Mouse (Mus musculus): ENCODE measurements around the gene Rhbdl1. TPM values are rescaled to one million over a fixed set of nuclear protein-coding genes. Genes with fewer than 3 reads are reported as not detected.

Rhbdl1 gene
- polyA plus RNA-seq, 1 experiment from 2014 or later = 73.4 TPM

DNA sequence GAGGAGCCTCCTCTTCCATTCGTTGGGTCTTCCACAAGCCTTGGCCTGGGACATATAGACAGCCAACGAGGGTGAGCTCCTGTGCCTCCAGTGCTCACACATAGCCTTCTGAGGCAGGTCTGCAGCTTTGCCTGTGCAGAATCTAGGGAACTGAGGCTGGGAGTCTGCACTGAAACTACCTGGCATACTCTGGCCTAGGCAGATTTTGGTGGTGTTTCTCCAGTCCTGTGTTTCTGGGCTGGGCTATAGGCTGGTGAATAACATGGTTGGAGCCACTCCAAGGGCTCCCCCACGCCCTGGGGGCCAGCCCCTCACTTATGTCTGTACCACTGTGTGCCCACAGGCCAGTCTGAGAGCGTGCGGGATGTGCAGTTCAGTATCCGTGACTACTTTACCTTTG lies 11.8 kb downstream of the Rhbdl1 start:
- peaks cover 45% of the 10 kb centered on the region for H3K4me1 ChIP-seq (ENCODE audit: control insufficient read depth, insufficient read depth, low read depth, low read length)
- H3K9ac ChIP-seq (ENCODE audit: low read depth, low read length) = no peak overlapping the region
- H3K4me3 ChIP-seq (ENCODE audit: low read length) = no peak overlapping the region
- H3K36me3 ChIP-seq (ENCODE audit: control insufficient read depth, insufficient read depth, low read length) = peaks cover 10% of the 10 kb centered on the region
- H3K27ac ChIP-seq (ENCODE audit: low read depth, low read length) = no peak overlapping the region
- no peaks in the 10 kb centered on the region for H3K9me3 ChIP-seq (ENCODE audit: control insufficient read depth, low read length)
- no peak for ATAC-seq
- H3K4me2 ChIP-seq (ENCODE audit: low read length) = no peak overlapping the region
- no peaks in the 10 kb centered on the region for H3K27me3 ChIP-seq (replicated peaks; ENCODE audit: control insufficient read depth, insufficient read depth, low read length)
- WGBS = 88% methylated on average over 6 of the region's 6 CpGs

DNA sequence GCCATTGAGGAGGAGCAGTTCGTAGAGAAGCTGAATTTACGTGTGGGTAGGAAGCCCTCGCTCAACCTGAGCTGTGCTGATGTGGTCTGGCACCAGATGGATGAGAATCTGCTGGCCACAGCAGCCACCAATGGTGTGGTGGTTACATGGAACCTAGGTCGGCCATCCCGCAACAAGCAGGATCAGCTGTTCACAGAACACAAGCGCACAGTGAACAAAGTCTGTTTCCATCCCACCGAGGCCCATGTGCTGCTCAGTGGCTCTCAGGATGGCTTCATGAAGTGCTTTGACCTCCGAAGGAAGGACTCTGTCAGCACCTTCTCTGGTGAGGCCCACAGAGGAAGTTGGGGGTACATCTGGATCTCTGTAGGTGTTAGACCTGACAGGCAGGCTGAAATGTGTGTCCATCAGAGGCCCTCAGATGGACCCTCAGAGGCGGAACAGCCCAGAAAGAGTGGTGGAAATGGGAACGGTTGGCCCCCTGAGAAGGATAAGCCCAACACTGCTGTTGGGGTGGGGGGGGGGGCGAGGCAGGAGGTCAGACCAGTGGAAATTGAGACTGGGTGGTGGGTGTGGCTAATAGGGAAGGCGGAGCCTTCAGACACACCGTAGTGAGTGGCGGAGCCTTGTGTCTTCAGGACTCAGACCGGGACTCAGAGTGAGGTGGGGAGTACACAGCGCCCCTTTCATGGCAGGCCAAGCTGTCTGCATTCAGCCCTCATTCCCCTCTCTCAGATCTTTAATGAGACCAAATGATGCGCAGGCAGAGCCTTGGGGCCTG lies 12.5 kb downstream of the Rhbdl1 start:
- H3K4me2 ChIP-seq (ENCODE audit: low read length) = peak overlapping the region; percentile 99
- WGBS = 78% methylated on average over 16 of the region's 17 CpGs
- H3K9ac ChIP-seq (ENCODE audit: low read depth, low read length) = peak overlapping the region; percentile 77; the same call in 1 of the 2 replicates
- peaks cover 38% of the 10 kb centered on the region for H3K4me1 ChIP-seq (ENCODE audit: control insufficient read depth, insufficient read depth, low read depth, low read length)
- peak overlapping the region; percentile 73 for H3K4me3 ChIP-seq (ENCODE audit: low read length)
- H3K27ac ChIP-seq (ENCODE audit: low read depth, low read length) = no peak overlapping the region
- peaks cover 13% of the 10 kb centered on the region for H3K36me3 ChIP-seq (ENCODE audit: control insufficient read depth, insufficient read depth, low read length)
- H3K9me3 ChIP-seq (ENCODE audit: control insufficient read depth, low read length) = no peaks in the 10 kb centered on the region
- H3K27me3 ChIP-seq (replicated peaks; ENCODE audit: control insufficient read depth, insufficient read depth, low read length) = no peaks in the 10 kb centered on the region
- no peak for ATAC-seq

DNA sequence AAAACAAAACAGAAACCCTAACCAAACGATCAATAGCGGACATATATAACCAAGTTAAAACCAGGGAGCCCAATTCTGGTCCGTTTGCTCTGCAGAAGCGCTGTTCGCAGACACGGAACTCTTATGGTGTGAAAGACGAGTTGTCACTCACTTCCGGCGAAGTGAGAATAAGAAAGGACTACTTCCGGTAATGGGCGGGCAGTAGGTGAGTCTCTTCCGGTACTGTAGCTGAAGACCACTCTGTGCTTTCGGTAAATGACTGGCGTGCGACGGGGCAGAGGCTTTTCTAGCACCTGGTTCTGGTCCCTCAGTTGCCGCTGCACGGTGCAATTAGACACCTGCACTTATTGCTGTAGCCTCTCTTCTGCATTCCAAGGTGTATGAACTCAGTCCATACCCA lies 13.6 kb downstream of the Rhbdl1 start, which contains the start of gene Wdr24:
Wdr24 (plus strand) TSS at position 176 of the 400 bp plus-strand sequence.
- Histone ChIP-seq H3K27ac (ENCODE audit: low read depth, low read length) (peak within 1 kb of the TSS; percentile 73), H3K4me1 (ENCODE audit: control insufficient read depth, insufficient read depth, low read depth, low read length) (peaks cover 35% of the 10 kb centered on the region), H3K4me2 (ENCODE audit: low read length) (peak within 1 kb of the TSS; percentile 99), H3K36me3 (ENCODE audit: control insufficient read depth, insufficient read depth, low read length) (peaks cover 18% of the 10 kb centered on the region), H3K9me3 (ENCODE audit: control insufficient read depth, low read length) (no peaks in the 10 kb centered on the region), H3K9ac (ENCODE audit: low read depth, low read length) (peak within 1 kb of the TSS; percentile 77), H3K27me3 (replicated peaks; ENCODE audit: control insufficient read depth, insufficient read depth, low read length) (peaks cover 2% of the 10 kb centered on the region; the same call in 1 of the 2 replicates), H3K4me3 (ENCODE audit: low read length) (peak within 1 kb of the TSS; percentile 73)
- ATAC-seq = peak; percentile 81
- 1% methylated on average over 18 of the region's 18 CpGs for WGBS

DNA sequence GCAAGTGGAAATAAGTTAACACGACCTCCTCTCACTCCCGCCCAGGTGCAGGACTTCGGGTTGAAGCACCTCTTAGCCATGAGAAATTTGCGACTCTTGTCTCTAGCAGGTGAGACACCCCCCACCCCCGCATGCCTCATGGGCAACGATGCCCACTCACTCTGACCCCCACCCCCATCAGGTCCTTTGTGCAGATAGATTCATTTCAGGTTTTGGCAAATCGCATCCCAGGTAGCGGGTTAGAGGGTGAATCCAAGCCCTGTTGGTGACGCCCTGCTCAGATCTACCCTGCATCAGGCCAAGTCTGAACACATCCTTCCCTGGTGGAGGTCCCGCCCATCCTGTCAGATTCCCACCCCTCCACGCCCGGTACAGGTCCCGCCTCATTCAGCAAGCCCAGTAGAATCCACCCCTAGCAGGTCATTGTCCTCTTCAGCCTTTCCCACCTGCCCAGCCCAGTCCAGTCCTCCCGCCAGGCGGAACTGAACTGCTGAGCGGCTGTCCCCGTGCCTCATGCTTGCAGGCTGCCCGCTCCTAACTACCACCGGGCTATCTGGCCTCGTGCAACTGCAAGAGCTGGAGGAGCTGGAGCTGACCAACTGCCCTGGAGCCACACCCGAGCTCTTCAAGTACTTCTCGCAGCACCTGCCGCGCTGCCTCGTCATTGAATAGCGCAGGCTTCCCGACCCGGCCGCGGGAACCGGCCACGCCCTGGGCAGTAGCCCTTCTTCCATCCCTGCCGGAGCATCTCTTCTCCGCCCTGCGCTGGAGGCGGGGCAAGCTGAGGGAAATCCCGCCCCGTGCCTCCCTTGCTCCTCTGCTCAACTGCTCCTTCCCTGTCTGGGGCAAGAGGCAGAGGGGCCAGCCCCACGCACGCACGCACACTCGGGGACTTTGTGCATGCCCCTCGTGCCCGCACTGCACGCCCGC lies 18.0 kb downstream of the Rhbdl1 start:
- no peaks in the 10 kb centered on the region for H3K9me3 ChIP-seq (ENCODE audit: control insufficient read depth, low read length)
- H3K9ac ChIP-seq (ENCODE audit: low read depth, low read length) = no peak overlapping the region; the same call in 1 of the 2 replicates
- ATAC-seq = no peak
- H3K27me3 ChIP-seq (replicated peaks; ENCODE audit: control insufficient read depth, insufficient read depth, low read length) = peaks cover 2% of the 10 kb centered on the region; the same call in 1 of the 2 replicates
- H3K4me1 ChIP-seq (ENCODE audit: control insufficient read depth, insufficient read depth, low read depth, low read length) = peaks cover 7% of the 10 kb centered on the region
- 9% methylated on average over 46 of the region's 46 CpGs for WGBS
- H3K4me3 ChIP-seq (ENCODE audit: low read length) = no peak overlapping the region
- peaks cover 26% of the 10 kb centered on the region for H3K36me3 ChIP-seq (ENCODE audit: control insufficient read depth, insufficient read depth, low read length)
- no peak overlapping the region for H3K27ac ChIP-seq (ENCODE audit: low read depth, low read length)
- no peak overlapping the region for H3K4me2 ChIP-seq (ENCODE audit: low read length)

DNA sequence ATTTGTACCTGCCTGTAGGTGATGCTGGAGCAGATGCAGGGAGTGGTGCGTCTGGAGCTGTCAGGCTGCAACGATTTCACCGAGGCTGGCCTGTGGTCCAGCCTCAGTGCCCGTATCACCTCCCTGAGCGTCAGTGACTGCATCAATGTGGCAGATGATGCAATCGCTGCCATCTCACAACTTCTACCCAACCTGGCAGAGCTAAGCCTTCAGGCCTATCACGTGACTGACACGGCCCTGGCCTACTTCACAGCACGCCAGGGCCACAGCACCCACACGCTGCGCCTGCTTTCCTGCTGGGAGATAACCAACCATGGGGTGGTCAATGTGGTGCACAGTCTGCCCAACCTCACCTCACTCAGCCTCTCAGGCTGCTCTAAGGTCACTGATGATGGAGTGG lies 19.4 kb downstream of the Rhbdl1 start:
- no peak for ATAC-seq

DNA sequence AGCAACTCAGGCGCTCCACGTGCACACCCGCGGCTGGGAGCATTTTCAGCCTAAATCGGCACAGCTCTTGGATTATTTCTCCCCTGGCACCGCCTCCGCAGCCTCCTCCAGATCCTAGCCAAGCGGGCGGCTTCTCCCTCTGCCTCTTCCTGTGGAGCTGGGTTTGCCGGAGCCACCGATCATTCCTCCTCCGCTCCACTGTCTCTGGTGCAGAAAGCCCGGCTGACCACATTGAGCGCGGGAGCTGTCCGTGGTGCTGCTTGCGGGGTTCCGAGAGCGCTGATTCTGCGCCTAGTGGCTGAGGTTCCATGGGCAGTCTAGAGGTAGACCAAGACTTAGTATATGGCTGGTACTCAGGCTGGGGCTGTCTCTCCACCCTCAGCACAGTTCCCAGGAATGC lies 23.6 kb downstream of the Rhbdl1 start:
- peak overlapping the region; percentile 47 for H3K4me2 ChIP-seq (ENCODE audit: low read length)
- H3K4me3 ChIP-seq (ENCODE audit: low read length) = peak overlapping the region; percentile 21; the same call in 1 of the 2 replicates
- H3K9ac ChIP-seq (ENCODE audit: low read depth, low read length) = peak overlapping the region; percentile 33
- no peaks in the 10 kb centered on the region for H3K27me3 ChIP-seq (replicated peaks; ENCODE audit: control insufficient read depth, insufficient read depth, low read length)
- peaks cover 34% of the 10 kb centered on the region for H3K4me1 ChIP-seq (ENCODE audit: control insufficient read depth, insufficient read depth, low read depth, low read length)
- no peak overlapping the region; the same call in 1 of the 2 replicates for H3K27ac ChIP-seq (ENCODE audit: low read depth, low read length)
- H3K36me3 ChIP-seq (ENCODE audit: control insufficient read depth, insufficient read depth, low read length) = peaks cover 14% of the 10 kb centered on the region
- no peaks in the 10 kb centered on the region for H3K9me3 ChIP-seq (ENCODE audit: control insufficient read depth, low read length)
- WGBS = 1% methylated on average over 20 of the region's 20 CpGs
- ATAC-seq = no peak

More for the DNA sequence above, 19.4 kb downstream of the Rhbdl1 start:
- Histone ChIP-seq H3K9me3 (ENCODE audit: control insufficient read depth, low read length) (no peaks in the 10 kb centered on the region), H3K4me2 (ENCODE audit: low read length) (no peak overlapping the region), H3K4me3 (ENCODE audit: low read length) (no peak overlapping the region), H3K36me3 (ENCODE audit: control insufficient read depth, insufficient read depth, low read length) (peaks cover 26% of the 10 kb centered on the region), H3K4me1 (ENCODE audit: control insufficient read depth, insufficient read depth, low read depth, low read length) (peaks cover 11% of the 10 kb centered on the region), H3K27ac (ENCODE audit: low read depth, low read length) (no peak overlapping the region), H3K27me3 (replicated peaks; ENCODE audit: control insufficient read depth, insufficient read depth, low read length) (peaks cover 2% of the 10 kb centered on the region; the same call in 1 of the 2 replicates), H3K9ac (ENCODE audit: low read depth, low read length) (no peak overlapping the region)
- 88% methylated on average over 11 of the region's 11 CpGs for WGBS

DNA sequence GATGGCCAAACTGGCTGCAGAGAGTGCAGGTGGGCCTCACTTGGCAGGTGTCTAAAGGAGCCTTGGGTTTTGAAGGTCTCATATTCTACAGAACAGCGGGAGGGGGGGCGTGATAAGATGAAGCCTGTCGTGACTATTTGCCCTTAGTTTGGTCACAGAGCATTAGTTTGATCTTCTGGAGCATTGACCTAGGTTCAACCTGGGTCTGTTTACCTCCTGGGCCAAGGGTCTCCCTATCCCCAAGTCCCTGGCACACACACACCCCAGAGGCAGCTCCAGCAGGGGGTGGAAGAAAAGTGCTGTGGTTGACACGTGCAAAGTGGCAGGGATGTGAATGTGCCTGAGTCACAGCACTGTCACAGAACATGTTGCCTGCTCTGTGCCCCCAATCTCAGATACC lies 26.2 kb downstream of the Rhbdl1 start:
- Histone ChIP-seq H3K4me3 (ENCODE audit: low read length) (no peak overlapping the region; the same call in 1 of the 2 replicates), H3K4me1 (ENCODE audit: control insufficient read depth, insufficient read depth, low read depth, low read length) (peaks cover 39% of the 10 kb centered on the region), H3K9ac (ENCODE audit: low read depth, low read length) (peak overlapping the region; percentile 90; the same call in 1 of the 2 replicates), H3K4me2 (ENCODE audit: low read length) (peak overlapping the region; percentile 82), H3K36me3 (ENCODE audit: control insufficient read depth, insufficient read depth, low read length) (no peaks in the 10 kb centered on the region), H3K9me3 (ENCODE audit: control insufficient read depth, low read length) (no peaks in the 10 kb centered on the region), H3K27ac (ENCODE audit: low read depth, low read length) (no peak overlapping the region), H3K27me3 (replicated peaks; ENCODE audit: control insufficient read depth, insufficient read depth, low read length) (no peaks in the 10 kb centered on the region)
- WGBS = 74% methylated on average over 4 of the region's 4 CpGs
- no peak for ATAC-seq

DNA sequence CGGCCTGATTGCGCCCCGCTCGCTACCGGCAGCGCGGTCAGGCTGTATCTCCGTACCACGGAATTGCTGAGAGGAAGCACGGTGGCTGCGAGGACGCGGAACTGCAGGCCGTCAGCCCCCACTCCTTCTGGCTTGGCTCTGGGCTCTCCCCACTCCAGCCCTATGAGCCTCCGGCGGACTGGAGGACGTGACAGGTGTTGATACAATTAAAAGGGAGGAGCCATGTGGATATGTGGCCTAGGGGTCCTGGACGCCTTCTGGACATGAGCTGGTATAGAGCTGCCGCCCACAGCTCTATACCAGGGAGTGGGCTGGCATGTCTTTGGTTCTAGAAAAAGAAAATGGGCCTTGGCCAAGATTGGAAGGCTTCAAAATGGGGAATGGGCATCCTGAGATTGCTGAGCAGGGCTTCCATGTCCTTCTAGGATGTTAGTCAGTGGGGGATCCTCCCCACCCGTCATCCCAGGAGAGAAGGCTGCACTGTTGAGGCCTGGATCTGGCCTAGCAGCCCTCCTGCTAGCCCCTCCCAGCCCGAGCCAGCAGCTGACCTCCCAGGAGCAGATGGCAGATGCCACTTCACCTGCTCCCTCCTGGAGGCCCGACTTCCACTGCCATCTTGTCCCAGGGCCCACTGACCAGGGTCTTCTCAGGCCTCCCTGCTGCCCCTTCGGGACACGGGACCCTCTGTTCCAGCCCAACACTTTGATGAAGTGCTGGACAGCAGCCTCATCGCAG lies 27.3 kb downstream of the Rhbdl1 start:
- peak overlapping the region; percentile 82 for H3K4me2 ChIP-seq (ENCODE audit: low read length)
- H3K9me3 ChIP-seq (ENCODE audit: control insufficient read depth, low read length) = no peaks in the 10 kb centered on the region
- peak overlapping the region; percentile 90 for H3K9ac ChIP-seq (ENCODE audit: low read depth, low read length)
- 5% methylated on average over 25 of the region's 25 CpGs for WGBS
- peaks cover 39% of the 10 kb centered on the region for H3K4me1 ChIP-seq (ENCODE audit: control insufficient read depth, insufficient read depth, low read depth, low read length)
- H3K36me3 ChIP-seq (ENCODE audit: control insufficient read depth, insufficient read depth, low read length) = no peaks in the 10 kb centered on the region
- H3K27ac ChIP-seq (ENCODE audit: low read depth, low read length) = peak overlapping the region; percentile 97
- H3K27me3 ChIP-seq (replicated peaks; ENCODE audit: control insufficient read depth, insufficient read depth, low read length) = no peaks in the 10 kb centered on the region
- peak overlapping the region; percentile 81 for H3K4me3 ChIP-seq (ENCODE audit: low read length)
- ATAC-seq = peak; percentile 40

Data from hindbrain, embryonic 16.5 days (tissue).